Mouse (Mus musculus) kidney, adult 8-10 months (tissue): ENCODE data around the gene Smoc1.

Experiments used
- DNase-seq, 2 experiments: peaks; one replicate each; pipeline ENCODE4 v3.0.0; 2022

The Smoc1 gene

DNA sequence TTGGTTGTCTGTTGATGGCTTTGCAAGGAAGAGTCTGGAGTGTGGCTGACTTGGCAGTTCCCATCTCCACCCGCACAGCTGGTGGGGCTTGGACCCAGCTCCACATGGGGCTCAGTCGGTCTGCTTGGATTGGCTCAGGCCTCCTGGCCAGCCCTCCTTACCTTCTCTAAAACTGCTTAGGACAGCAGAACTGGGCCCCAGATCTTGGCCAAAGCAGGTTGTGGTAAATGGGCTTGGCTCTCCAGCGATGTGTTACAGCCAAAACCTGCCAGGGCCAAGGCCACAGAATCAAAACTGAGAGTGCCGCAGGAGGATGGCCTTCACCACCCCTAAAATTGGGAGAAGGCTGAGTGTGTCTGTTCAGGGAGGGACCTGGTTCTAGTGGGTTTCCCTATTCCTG lies 147.3 kb downstream of the Smoc1 start:
- DNase-seq, result no peak

DNA sequence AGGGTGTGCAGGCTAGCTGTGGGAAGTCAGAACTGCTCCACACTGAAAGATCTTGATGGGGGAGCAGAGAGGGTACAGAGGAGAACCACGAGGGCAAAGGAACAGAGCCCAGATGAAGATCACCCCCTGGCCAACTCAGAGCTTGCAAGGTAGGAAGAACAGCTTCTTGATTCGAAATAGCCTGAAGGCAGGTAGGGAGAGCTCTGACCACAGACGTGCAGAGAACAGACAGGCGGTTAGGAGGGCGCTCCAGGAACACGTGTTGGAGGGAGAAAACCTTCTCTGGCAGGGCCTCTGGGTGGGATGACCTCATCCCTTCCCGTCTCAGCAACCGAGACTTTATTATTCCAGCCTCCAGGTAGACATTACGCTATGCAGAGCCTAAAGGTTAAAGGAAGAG lies 148.6 kb downstream of the Smoc1 start:
- no peak for DNase-seq

DNA sequence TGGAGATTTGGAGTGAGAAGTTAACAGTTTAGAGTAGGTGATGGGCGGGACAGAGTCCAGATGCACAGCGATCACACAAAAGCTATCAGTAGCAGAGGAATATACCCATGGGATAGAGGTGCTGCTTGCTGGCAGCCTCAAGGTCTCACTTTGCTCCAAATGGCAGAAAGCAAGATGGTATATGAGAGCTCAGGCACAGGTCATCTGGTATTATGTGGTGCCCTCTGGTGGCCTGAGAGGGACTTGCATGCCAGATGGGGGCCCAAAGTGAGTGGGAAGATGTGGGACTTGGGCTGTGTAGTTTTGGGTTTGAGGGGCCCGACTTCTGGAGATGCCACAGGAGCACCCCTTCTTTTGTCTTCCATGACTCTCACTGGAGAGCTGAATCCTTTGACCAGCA lies 155.5 kb downstream of the Smoc1 start:
- peak in 1 of 2 experiments; percentile 60 for DNase-seq

DNA sequence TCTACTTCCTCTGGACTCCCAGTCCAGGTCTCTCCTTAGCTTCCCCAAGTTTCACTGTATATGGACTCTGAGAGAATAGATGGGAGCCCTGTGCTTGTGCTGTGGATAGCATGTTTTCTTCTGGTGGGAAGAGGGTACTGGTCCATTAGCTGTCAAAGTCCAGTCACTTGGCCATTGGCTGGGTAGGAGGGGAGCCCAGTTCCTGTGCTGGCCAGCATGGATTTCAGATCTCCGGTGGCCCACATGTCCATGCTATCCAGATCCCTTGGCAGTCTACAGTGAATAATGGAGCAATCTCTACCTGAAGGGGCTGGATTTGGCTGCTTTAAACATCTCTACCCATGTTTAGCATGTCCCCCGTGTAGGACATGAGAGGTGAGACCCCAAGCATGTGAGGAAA lies 158.4 kb downstream of the Smoc1 start:
- no peak for DNase-seq

DNA sequence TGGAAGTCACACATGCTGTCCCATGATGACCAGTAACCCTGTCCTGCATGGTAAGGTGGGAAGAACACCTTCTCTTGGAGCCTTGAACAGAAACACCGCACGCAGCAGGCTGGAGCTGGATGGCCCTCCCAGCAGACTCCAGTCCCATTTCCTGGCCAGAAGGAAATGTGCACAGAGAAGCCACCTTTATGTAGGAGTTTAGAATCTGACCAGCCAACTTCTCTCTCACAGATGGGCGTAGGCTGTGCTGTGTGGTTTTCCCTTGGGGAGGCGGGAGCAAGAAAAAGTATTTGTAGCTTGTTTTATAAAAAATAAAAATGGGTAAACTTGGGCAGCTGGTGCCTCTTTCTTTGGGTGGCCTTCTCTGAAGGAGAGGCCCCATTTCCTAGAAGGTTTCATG lies 159.5 kb downstream of the Smoc1 start:
- DNase-seq, result no peak

DNA sequence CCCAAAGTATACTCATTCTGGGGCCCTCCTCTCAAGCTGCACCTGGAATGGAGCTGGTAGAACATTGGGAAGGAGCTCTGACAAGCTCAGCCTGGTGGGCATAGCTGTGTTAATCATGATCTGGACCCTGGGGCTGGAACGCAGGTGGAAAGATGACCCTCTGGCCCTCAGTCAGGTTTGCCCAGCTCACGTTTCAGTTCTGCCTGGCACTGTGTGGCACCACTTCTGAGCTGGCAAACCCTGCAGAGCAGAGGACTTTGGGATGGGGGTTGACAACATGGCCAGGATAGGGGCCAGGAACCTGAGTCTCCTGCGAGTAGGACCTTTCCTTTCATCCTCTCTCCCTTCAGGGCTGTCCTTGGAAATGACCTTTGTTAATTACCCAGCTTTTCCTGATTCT lies 160.1 kb downstream of the Smoc1 start:
- DNase-seq, result peak in 1 of 2 experiments; percentile 10

DNA sequence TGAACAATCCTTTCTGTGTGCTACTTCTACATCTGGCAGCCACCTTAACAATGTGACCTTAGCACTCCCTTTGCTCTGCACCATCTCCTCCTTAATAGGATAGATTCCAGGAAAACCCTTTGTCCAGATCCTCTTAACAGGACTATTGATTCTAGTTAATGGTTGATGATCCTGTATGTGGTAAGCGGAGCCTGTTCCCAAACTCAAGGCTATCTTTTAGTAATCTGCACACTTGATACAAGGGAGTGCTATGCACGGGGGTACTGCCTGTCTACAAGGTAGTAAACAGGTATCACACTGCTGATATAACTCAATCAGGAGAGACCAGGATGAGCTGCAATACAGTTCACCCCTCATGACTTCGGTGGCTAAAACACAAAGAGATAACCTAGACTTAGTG lies 161.8 kb downstream of the Smoc1 start:
- DNase-seq, result no peak

DNA sequence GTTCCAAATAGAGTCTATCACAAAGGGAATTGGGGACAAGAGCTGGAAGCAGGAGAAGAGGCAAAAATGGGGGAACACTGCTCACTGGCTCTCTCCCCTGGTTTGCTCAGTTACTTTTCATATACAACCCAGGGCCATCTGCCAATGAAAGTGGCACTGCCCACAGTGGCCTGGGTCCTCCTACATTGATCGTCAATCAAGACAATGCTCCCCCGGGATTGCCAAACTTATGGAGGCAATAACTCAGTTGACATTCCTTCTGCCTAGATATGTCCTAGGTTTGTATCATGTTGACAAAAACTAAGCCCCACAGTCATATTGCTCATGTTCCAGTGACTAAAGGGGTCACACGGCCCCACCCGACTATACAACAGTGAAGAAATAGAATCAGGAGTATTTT lies 162.4 kb downstream of the Smoc1 start:
- no peak for DNase-seq

DNA sequence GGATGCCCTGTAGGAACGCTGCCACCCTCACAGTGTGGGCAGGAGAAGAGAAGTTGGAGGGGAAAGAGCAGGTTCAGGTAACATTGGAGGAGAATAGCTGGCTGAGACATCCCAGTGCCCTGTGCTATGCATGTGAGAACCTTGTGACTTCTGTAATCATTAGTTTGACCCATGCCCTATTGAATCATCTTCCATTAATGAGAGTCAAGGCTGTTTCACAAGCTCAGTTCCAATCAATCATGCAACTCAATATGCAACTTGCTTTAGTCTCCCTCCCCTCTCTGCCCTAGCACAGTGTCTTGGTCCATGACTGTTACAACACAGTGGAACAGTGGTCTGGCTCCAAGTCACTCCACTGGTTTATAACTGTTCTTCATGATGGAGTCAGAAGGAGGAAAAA lies 163.0 kb downstream of the Smoc1 start:
- peak; percentile 14 to 35 for DNase-seq

DNA sequence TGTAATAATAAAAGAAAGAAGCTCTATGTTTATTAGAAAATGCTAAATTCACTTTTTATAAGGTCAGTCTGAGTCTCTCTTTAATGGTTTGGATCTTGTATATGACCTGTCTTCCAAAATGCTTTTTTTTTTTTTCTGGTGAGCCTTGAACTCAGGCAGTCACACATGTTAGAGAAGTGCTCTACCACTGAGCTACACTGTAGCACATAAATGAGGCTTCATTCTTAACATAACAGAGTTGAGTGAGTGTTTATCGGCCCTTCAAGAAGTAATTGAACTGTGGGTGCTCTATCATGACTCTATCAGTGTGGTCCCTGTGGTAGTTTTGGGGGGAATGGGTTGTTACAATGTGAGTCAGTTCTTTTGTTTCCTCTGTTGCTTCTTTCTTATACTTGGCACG lies 167.4 kb downstream of the Smoc1 start:
- no peak for DNase-seq

DNA sequence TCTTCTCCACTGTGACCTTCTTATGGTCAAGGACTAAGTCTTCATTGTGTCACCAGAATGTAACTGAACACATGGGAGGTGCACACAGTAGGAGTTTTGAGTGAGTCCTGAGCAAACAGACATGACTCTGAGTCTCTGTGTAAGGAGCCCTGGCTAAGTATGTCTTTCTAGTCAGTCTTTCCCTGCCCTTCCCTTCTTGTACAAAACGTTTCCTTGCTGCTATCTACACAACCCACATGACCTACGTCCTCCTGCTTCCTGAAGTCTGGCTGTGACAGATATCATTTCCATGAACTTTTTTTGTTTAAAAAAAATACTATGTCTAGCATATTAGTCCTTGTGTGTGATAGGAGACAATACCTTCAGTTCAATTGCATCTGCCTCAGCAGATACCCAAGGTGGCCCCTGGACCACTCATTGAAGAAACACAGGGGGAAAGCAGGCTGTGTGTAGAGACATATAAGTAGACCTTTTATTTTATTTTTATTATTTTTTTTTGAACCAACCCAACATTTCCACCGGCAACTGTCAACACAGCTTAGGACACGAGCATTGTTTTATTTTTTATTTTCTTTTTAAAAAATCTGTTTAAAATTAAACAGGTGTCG lies 171.0 kb downstream of the Smoc1 start:
- DNase-seq, result no peak

DNA sequence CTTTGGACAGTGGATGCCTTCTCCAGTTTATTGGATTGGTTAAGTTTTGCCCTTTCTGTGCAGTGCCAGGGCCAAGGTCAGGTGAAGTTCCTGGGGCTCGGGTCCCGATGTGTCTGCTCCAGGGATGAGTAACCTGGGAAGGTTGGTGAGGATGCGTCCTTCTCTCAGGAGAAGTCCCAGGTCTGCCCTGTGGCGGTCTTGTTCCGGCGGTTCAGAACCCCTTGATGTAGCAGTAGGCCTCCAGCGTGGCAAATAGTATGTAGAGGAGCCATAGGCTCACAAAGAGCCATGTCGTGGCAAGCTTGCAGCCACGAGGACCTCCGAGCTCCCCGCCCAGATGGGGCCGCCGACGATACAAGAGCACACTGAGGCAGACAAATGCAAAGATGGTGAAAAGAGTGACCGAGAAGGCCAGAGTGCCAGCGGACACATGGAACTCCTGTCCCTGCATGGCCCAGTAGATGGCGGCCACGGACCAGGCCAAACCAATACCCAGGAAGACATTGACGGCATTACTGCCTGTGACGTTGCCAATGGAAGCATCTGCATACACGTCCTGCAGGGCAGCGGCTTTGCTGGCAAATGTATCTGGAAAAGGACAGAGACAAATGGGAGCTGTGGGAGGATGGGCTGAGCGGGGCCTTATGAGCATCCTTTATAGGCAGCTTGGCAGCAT lies 172.8 kb downstream of the Smoc1 start:
- peak in 1 of 2 experiments; percentile 53 for DNase-seq

DNA sequence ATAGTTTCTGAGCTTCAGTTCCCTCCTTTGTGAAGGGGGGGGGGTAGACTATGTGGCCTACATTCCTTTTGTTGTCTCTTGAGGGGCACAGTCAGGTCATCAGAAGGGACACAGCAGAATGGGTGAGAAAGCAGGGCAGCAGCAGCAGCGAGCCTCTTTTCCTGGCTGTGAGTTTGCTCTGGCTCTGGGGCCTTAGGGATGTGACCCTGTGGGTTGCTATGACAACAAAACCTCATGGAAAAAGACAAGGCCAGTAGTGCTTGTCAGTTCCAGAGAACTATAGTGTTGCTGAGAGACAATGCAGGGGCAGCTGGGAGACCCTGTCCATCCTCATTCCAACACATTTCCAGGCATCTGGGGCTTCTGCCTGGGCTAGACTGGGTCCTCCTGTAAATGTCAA lies 176.6 kb downstream of the Smoc1 start:
- no peak for DNase-seq

DNA sequence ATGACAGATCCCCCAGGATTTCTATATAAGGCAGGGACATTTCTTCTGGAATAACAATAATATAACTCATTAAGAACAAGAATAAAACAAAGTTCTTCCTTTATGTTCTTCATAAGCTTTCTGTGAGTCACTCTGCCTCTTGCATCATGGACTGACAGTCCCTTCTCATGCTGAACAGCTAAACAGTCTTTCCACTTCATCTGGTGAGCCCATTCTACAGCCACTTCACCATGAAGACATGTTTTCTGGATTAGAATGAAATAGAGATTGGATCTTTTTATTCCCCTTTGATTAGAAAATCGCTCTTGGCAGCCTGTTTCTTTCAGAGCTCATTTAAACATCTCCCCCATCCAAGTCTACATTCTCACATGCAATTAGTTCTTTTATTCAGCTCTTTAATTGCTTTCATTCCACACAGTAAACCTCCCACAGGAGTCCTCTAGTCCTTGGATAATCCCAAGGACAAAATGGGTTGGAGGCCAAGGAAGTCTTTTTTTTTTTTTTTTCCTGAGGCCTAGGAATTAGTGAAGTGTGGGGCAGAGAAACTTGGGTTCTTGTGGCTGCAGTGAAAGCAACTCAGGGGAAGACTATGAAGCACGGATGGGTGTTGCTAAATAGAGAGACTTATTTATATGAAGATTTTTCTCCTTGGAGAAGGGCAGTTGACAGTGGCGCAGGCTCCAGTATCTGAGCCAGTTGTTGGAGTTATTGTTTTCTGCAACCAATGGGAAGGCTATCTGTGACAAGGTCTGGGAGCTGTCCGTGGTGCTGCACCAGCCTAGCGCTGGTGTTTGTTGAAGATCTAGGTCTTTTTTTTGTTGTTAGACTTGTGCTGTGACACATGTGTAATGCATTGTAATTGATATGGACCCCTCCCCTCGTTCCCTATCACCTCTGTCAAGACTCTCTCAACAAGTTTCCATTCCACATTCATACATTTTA lies 179.3 kb downstream of the Smoc1 start:
- peak in 1 of 2 experiments; percentile 16 for DNase-seq

DNA sequence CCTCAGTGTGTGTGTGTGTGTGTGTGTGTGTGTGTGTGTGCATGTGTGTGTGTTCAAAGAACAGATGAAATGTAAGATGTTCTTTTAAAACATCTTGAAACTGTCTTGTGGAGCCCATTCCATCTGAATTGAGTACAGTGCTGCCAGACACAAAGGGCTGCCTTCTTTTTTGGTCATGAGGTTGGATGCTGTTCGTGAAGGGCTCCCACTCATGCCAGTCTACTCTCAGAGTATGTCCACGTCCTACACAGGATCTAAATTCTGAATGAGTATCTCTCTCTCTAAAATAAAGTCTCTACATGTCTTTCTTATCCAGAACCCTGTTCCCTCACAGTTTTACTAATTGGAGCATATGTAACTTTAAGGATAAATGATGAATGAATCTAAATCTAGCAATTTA lies 182.0 kb downstream of the Smoc1 start:
- no peak for DNase-seq

DNA sequence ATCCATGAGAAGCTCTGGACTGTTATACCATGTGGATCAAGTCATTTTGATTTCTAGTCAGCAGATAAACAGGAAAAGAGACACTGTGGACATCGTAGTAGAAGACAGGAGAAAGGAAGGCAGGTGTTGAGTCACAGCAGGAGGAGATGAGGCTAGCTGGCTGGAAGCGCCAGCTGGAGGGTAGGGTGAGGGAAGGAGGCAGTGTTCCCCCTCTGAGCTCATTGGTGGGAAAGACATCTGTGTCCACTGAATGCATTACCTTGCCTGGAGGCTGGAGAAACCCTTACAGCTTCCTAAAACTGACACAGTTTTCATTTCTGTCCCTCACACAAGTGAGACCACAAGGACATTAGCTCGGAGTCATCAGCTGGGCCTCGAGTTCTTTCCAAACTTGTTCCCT lies 192.7 kb downstream of the Smoc1 start:
- no peak for DNase-seq

DNA sequence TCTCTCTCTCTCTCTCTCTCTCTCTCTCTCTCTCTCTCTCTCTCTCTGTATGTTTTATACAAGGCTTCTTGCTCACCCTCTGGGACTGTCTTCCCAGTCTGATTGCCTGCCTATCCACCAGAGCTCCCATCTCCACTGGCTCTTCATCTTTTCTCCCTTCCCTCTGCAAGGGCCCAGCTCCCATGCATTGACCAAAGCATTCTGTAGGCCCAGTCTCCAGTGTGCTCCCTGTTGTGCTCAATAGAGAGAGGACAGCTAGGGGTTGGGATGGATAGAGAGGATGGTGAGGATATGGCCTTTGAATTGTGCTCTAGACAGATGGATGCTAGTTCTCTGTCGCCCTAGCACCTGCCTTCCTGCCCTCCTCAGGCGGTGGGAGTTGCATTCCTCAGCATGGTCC lies 196.7 kb downstream of the Smoc1 start:
- DNase-seq, result no peak

DNA sequence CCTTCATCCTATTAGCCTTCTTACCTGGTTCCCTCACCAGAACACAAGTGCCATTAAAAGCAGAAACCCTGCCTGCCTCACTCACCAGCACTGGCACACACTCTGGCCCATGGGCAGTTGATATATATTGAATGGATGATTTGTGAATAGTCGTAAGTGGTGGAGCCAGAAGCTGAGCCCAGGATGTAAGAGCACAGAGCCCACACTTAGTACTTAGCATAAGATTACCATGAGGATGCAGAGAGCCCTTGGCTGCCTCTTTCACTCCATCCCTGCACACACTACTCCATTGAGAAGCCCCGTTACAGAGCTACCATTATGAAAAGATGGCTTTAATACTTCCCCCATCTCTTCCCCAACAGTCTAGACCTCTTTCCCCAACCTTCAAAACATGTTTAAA lies 198.2 kb downstream of the Smoc1 start:
- no peak for DNase-seq

DNA sequence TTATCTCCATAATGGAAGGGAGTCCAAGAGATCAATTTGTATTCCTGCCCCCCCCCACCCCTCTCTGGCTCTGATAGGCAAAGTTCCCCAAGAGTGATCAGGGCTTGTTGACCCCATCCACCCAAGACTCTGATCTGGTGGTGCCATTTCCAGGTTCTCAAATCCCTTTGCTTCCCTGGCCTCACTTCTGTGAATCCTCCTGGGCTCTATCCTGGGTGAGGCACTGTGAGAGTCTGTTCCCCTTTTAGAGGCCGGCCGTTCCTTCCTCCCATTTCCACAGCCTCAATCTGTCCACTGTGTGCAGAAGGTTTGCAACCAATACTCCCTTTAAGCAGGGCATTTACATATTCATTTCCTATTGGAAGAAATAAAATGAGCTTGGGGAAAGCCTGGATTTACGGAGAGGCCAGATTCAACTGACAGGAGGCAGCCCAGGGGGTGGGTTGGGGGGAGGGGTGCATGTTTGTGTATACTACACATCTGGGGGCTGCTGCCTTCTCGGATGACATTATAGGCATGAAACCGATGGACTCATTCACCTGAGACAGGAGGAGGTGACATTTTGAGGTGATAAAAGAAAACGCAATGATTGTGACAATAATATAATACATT lies 199.5 kb downstream of the Smoc1 start:
- DNase-seq, result no peak

DNA sequence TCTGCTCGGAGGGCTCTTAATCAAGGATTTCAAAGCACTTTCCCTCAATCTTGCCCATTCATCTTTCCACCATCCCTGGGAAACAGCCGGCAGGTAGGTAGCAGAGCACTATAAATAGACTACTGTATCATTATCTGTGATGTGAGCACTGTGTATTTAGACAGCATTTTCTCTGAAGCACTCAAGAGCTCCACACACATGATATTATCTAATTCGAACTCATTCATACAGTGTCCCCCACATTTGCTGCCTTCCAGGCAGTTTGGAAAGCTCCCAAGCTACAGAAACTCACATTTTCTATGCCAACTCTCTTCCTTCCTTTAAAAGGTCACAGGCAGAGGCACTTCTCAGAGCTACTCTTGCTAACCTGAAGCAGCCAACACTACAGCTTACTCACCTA lies 200.0 kb downstream of the Smoc1 start:
- no peak for DNase-seq

DNA sequence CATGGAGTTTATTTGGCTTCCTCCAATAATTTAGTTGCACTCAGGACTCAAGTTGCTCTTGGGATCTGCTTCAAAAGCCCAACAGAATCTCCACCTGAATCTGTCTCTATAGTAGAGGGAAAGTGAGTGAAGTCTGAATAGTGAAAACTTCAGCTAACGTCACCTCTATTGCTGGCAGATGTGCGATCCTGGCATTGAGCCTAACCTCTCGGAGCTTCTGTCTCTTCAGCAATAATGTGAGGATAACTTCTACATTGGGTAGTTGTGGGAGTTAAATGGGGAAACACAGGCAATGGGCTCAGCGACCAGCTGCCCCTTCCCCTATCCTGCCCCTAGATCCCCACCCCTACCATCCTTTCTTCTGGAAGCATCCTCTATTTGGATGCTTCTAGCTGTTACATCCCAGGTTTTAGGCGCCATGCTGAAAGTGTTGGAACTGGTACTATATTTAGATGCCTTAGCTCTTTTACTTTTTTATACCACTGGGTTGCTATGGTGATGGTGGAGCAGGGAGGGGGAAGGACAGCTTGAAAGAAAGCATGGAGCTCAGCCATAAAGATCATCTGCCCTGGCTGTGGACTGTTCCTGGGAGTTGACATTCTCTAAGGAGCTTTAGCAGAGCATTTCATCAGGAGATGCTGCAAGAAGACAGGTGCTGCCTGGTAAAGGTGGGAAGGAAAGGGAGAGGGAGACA lies 201.3 kb downstream of the Smoc1 start:
- DNase-seq, result no peak

DNA sequence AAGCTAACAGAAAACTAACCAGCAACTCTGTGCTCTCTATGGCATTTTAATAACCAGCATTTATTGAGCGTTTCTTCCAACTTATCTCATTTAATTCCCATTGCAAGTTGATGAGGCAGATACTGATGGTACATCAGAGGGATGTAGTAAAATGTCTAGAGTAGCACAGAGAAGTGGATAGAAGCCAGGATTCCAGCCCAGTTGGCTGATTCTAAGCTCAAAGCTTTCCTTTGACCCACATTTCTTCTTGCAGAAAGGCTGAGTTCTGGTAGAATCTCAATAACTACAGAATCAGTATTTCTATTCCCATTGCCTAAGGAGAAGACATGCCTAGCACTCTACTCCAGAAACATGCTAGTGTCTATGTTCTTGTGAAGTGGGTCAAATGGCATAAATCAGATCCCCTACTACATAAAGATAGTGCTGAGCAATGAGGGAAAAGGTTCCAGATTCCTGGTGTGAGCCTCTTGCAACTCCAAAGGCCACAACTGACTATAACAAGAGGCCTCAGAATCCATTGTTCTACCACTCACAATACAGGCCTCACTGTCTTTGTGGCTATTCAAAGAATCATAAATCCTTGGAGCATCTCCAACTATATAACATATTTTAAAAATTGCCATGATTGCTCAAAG lies 207.3 kb downstream of the Smoc1 start:
- DNase-seq, result no peak
